Mouse (Mus musculus) heart, embryonic 14.5 days (tissue): ENCODE data around the gene Slc25a25. TPM values are rescaled to one million over a fixed set of nuclear protein-coding genes. Genes with fewer than 3 reads are reported as not detected.

Experiments
- ATAC-seq: fragments of 200-750 bp; cut with Nextera tagmentation; 2 replicates; pipeline ENCODE4 v1.8.0; 2017; ENCODE audit warnings: low read depth, moderate TSS enrichment; ENCODE audit not compliant: insufficient number of reproducible peaks, insufficient read depth, low FRiP score
- H3K27ac ChIP-seq, 2 experiments: fragments of 200-500 bp in 1 of 2; fragments of 300-500 bp in 1 of 2; sonication (generic) in 1 of 2; replicated peaks in 1 of 2; 2 replicates each; pipeline ENCODE4 v1.5.1; 2012 to 2014; ENCODE audit warnings: low read depth in 2 of 2, low read length in 2 of 2, control low read depth in 1 of 2, mild to moderate bottlenecking in 1 of 2, mixed read lengths in 1 of 2; ENCODE audit not compliant: control insufficient read depth in 1 of 2, insufficient read depth in 1 of 2
- H3K27me3 ChIP-seq: fragments of 300-500 bp; sonication (generic); 2 replicates; pipeline ENCODE4 v1.6.1; 2014; ENCODE audit warnings: mild to moderate bottlenecking, low read length, control low read depth; ENCODE audit not compliant: control insufficient read depth, insufficient read depth
- H3K36me3 ChIP-seq: fragments of 300-500 bp; sonication (generic); 2 replicates; pipeline ENCODE4 v1.6.1; 2014; ENCODE audit warnings: mild to moderate bottlenecking, control low read depth, low read length, mixed read lengths; ENCODE audit not compliant: control insufficient read depth, insufficient read depth
- H3K4me1 ChIP-seq, 2 experiments: fragments of 200-500 bp in 1 of 2; fragments of 300-500 bp in 1 of 2; sonication (generic) in 1 of 2; 2 replicates each; pipeline ENCODE4 v1.6.1; 2012 to 2014; ENCODE audit warnings: low read length in 2 of 2, control low read depth in 1 of 2, mixed read lengths in 1 of 2; ENCODE audit not compliant: control insufficient read depth in 2 of 2, insufficient read depth in 2 of 2
- H3K4me2 ChIP-seq: fragments of 300-500 bp; sonication (generic); 2 replicates; pipeline ENCODE4 v1.6.1; 2014; ENCODE audit warnings: mild to moderate bottlenecking, low read length
- H3K4me3 ChIP-seq, 2 experiments: fragments of 200-500 bp in 1 of 2; fragments of 300-500 bp in 1 of 2; sonication (generic) in 1 of 2; 2 replicates each; pipeline ENCODE4 v1.5.1; 2012 to 2014; ENCODE audit warnings: low read length in 2 of 2, mild to moderate bottlenecking in 2 of 2, control low read depth in 1 of 2, low read depth in 1 of 2, moderate library complexity in 1 of 2; ENCODE audit not compliant: control insufficient read depth in 1 of 2, insufficient read depth in 1 of 2
- H3K9ac ChIP-seq: fragments of 300-500 bp; sonication (generic); 2 replicates; pipeline ENCODE4 v1.6.1; 2014; ENCODE audit warnings: mild to moderate bottlenecking, low read length
- H3K9me3 ChIP-seq: fragments of 300-500 bp; sonication (generic); 2 replicates; pipeline ENCODE4 v1.6.1; 2016; ENCODE audit warnings: low read length, control low read depth; ENCODE audit not compliant: control insufficient read depth
- WGBS: fragments of 180-500 bp; shearing (Covaris S2); extraction: QIAGEN DNeasy Blood & Tissue Kit; methylation state at CpG from one replicate; pipeline ENCODE4 v1.1.7; 2014; 5-methylcytosine and 5-hydroxymethylcytosine counted together
- polyA plus RNA-seq: library from polyadenylated mRNA; unstranded; fragments of >200 nt; fragmentation: Nextera tagmentation; extraction: Ambion mirVana; gene quantifications from 2 replicates; pipeline ENCODE4 v1.2.1, GENCODE M21; 2014

The Slc25a25 gene
- polyA plus RNA-seq, 1 experiment from 2014 or later = 8.0 TPM

- H3K36me3 ChIP-seq = peaks cover 60% of the 10 kb centered on the region
- no peak for ATAC-seq
- no peaks in the 10 kb centered on the region for H3K27me3 ChIP-seq
- H3K4me3 ChIP-seq = no peak overlapping the region
- H3K27ac ChIP-seq = no peak overlapping the region
- 79% methylated on average over 12 of the region's 12 CpGs for WGBS
- H3K4me2 ChIP-seq = no peak overlapping the region
- peaks cover 13 to 33% of the 10 kb centered on the region in 2 experiments for H3K4me1 ChIP-seq
- H3K9me3 ChIP-seq = no peaks in the 10 kb centered on the region
- H3K9ac ChIP-seq = no peak overlapping the region
These were observed 31.1 kb downstream of the Slc25a25 start for GRCm38 (mm10) chr2:32420066-32420608.

GRCm38 (mm10) chr2:32419359-32419758, 31.9 kb downstream of the Slc25a25 start:
- Histone ChIP-seq H3K4me2 (no peak overlapping the region), H3K9me3 (no peaks in the 10 kb centered on the region), H3K27ac (no peak overlapping the region), H3K4me3 (no peak overlapping the region), H3K4me1 (peaks cover 10 to 27% of the 10 kb centered on the region in 2 experiments), H3K9ac (no peak overlapping the region), H3K36me3 (peaks cover 67% of the 10 kb centered on the region), H3K27me3 (no peaks in the 10 kb centered on the region)
- no peak for ATAC-seq
- 82% methylated on average over 3 of the region's 3 CpGs for WGBS

GRCm38 (mm10) chr2:32418430-32419151, 32.7 kb downstream of the Slc25a25 start:
- 85% methylated on average over 12 of the region's 12 CpGs for WGBS
- Histone ChIP-seq H3K4me1 (peaks cover 9 to 21% of the 10 kb centered on the region in 2 experiments), H3K36me3 (peaks cover 74% of the 10 kb centered on the region), H3K27ac (no peak overlapping the region), H3K27me3 (no peaks in the 10 kb centered on the region), H3K9ac (no peak overlapping the region), H3K9me3 (no peaks in the 10 kb centered on the region), H3K4me2 (no peak overlapping the region), H3K4me3 (no peak overlapping the region)
- ATAC-seq = no peak

- WGBS = 95% methylated on average over 8 of the region's 8 CpGs
- Histone ChIP-seq H3K36me3 (peaks cover 74% of the 10 kb centered on the region), H3K4me2 (no peak overlapping the region), H3K27me3 (no peaks in the 10 kb centered on the region), H3K4me1 (peaks cover 4 to 10% of the 10 kb centered on the region in 2 experiments; a peak in 3 of 4 replicates), H3K9ac (no peak overlapping the region), H3K4me3 (no peak overlapping the region), H3K27ac (no peak overlapping the region), H3K9me3 (no peaks in the 10 kb centered on the region)
- ATAC-seq = no peak
These were observed 33.8 kb downstream of the Slc25a25 start for GRCm38 (mm10) chr2:32417486-32417885.

GRCm38 (mm10) chr2:32416556-32416955, 34.7 kb downstream of the Slc25a25 start:
- peaks cover 0 to under 1% of the 10 kb centered on the region in 2 experiments; a peak in 2 of 4 replicates for H3K4me1 ChIP-seq
- no peak overlapping the region for H3K4me2 ChIP-seq
- no peak overlapping the region for H3K4me3 ChIP-seq
- H3K36me3 ChIP-seq = peaks cover 74% of the 10 kb centered on the region
- H3K9me3 ChIP-seq = no peaks in the 10 kb centered on the region
- H3K27me3 ChIP-seq = no peaks in the 10 kb centered on the region
- ATAC-seq = no peak
- 81% methylated on average over 2 of the region's 2 CpGs for WGBS
- H3K9ac ChIP-seq = no peak overlapping the region
- H3K27ac ChIP-seq = no peak overlapping the region

- Histone ChIP-seq H3K36me3 (peaks cover 71% of the 10 kb centered on the region), H3K9me3 (no peaks in the 10 kb centered on the region), H3K27ac (no peak overlapping the region), H3K4me3 (no peak overlapping the region), H3K9ac (no peak overlapping the region), H3K4me2 (no peak overlapping the region), H3K4me1 (no peaks in the 10 kb centered on the region), H3K27me3 (no peaks in the 10 kb centered on the region)
- 94% methylated on average over 12 of the region's 12 CpGs for WGBS
- no peak for ATAC-seq
These were observed 35.4 kb downstream of the Slc25a25 start for GRCm38 (mm10) chr2:32415801-32416200.

DNA sequence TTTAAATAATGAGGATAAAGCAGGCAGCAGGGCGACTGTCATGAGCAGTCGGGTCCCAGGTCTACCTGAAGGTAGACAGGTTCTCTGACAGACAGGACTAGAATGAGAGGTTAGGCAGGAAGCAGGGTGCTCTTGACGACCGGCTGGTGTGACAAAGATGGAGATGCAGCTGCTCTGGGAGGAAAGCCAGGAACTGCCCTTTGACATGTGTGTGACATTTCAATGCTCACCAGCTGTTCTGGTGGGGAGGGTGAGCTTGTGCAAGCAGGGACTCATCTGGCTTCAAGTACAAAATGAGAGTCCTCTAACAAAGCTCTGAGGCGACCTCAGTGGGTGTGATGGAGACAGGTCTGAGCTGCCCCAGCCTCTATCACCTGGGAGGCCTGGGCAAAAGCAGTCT, 37.3 kb downstream of the Slc25a25 start:
- Histone ChIP-seq H3K27me3 (no peaks in the 10 kb centered on the region), H3K27ac (no peak overlapping the region), H3K9me3 (no peaks in the 10 kb centered on the region), H3K4me2 (no peak overlapping the region), H3K9ac (no peak overlapping the region), H3K36me3 (peaks cover 52% of the 10 kb centered on the region), H3K4me3 (no peak overlapping the region), H3K4me1 (no peaks in the 10 kb centered on the region)
- WGBS = 59% methylated on average over 5 of the region's 5 CpGs
- no peak for ATAC-seq
